Mouse (Mus musculus) heart, adult 8-10 months (tissue): ENCODE measurements around the gene Cadps. TPM values are rescaled to one million over a fixed set of nuclear protein-coding genes. Genes with fewer than 3 reads are reported as not detected.

Experiments used
- DNase-seq: peaks from one replicate; pipeline ENCODE4 v3.0.0; 2022; ENCODE audit warnings: low spot score
- total RNA-seq, 4 experiments: library from RNA; stranded (reverse); gene quantifications; 2 replicates each; pipeline ENCODE4 v1.2.4; 2022

The Cadps gene
- total RNA-seq, result under 1 TPM; 0.06 to 0.17 (median 0.11) TPM

GRCm38 (mm10) chr14:12822491-12823219 is at the start of gene Cadps:
Cadps (minus strand) TSS chr14:12823079.
- DNase-seq, result no peak

GRCm38 (mm10) chr14:12869605-12870004 is 46.7 kb upstream of the Cadps start:
- DNase-seq, result no peak

DNA sequence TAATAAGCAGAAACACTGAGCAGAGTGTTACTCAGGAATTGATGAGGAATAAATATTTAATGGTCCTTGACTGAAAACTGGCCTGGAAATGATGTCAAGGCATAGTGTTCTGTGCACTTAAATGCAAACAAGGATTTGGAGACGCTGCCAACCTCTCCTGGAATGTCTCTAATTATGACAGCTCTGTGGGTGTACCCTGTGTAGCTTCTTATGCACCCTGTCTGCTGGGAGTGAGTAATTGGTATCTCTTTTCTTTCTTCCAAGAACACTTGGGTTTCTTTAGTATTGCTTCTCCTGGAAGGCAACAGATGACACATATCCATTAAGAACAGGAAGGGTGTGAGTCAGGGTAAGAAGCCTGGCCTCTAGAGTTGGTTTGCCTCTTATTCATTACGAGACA is 42.4 kb upstream of the Cadps start:
- no peak for DNase-seq

DNA sequence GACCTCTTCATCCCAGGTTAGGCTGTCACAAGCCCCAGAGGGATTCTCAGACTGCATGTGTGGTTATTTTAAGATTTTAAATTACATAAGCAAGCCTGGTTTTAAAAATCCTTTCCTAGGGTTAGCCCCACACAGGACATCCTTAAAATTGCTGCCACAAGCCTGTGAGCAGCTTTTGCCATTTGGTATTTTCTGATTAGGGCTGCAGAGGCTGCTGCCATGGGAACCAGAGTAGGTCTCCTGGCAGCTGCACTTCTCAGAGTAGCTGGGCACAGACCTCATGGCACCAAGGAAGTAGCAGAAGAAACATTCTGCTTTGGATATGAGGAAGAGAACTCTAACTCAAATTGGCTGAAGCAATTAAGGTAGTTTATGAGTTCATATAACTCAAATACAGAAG is 21.0 kb upstream of the Cadps start:
- DNase-seq, result no peak

DNA sequence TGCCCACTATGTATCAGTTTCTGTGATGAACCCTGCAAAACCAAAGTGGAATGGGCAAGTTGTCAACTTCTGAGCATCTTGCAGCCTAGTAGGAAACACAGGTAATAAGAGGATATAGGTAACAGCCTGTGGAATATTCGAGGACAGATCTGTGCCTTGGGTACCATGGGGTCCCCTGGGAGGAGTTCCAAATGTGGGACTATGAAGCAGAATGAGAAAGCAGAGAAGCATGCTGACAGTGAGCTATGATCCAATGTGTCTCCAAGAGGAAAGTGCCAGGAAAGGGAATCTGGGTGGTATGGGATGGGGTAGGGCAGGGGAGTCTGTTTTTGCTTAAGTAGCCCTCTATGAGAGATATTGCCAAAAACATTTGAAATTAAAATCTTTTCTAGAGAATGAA is 16.6 kb upstream of the Cadps start:
- DNase-seq, result no peak

DNA sequence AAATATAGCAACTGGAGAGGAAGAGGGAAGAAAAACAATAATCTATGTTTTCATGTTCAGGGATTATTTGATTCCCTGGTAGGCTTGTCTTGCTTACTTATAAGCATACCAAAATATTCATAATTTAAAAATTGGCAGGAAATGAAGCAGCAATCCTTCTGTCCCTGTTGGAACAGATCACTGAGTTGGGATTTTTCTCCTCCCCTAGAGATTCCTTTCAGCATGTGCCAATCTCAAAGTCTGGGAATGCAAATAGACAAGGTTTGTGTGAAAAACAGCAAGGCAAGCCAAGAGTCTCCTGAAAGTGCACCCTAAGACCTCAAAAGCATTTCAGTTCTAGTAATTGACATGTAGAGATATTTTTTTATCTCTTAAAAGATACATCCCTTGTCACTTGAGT is 16.1 kb upstream of the Cadps start:
- DNase-seq, result no peak

DNA sequence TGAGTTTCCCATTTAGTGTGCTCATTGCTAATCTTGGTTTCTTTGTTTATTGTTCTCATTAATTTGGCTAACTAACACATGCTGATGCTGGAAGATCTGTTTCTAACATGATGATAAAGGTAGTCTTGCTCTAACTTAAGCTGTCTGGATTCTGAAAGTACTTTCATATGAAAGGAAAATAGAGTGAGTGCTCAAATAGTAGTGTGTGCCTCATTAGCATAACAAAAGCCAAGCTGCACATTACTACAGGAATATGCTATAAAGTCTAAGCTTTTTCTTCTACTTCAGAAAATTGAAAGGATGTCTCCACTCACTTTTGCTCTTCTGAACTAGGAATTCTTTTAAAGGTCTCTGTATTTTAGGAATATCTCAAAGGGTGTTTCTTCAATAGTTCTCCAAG is 15.4 kb upstream of the Cadps start:
- DNase-seq, result no peak

GRCm38 (mm10) chr14:12837902-12838301 is 15.0 kb upstream of the Cadps start:
- DNase-seq, result no peak

GRCm38 (mm10) chr14:12823781-12824180 is 902 bp upstream of the Cadps start:
- no peak for DNase-seq

DNA sequence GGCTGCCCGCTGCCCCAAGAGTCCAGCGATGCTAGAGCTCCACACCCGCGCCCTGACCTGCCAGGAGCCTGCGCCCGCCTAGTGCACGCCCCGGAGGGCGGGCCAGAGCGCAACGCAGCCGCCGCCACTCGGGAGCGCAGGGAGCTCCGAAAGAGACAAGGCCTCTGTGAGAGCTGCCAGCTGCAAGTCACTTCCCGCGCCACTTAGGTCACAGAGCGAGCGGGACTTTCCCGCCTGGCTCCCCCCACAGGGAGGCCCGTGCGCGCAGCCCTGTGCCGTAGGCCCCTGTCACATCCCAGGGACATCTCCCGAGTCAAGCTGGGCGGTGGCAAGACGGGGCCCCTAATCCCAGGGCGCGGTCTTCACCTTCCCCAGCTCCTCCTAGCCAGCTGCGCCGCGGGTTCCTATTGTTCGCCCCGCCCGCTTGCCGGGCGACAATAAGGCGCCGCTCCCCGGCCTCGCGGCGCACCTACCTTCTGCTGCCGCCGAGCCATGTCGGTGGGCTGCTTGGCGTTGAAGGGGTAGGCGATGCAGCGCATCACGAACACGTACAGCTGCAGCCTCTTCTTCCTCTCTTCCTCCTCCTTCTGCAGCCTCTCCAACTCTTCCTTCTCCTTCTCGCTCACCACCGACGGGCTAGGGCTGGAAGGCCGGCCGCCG is 918 bp downstream of the Cadps start:
- peak; percentile 3 for DNase-seq

- no peak for DNase-seq
These were observed 1.6 kb downstream of the Cadps start for GRCm38 (mm10) chr14:12821156-12821813.

GRCm38 (mm10) chr14:12820149-12820548 is 2.7 kb downstream of the Cadps start:
- DNase-seq, result no peak

DNA sequence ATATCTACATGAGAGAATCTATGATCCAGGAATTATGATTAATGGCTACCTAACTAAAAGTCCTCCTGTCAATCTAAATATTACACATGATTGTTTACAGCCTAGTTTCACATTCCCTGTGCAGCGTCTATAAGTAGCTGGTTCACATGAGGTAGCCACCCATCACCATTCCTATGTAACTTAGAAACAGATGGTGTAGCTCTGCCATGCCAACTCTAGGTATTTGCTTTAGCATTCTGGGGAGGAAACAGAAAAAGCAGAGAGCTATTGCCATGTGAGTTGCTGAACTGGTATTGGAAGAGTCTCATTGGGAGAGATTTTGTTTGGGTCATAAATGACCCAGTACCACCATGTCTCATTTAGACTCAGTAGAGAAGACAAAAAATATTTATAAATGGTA is 4.4 kb downstream of the Cadps start:
- DNase-seq, result no peak

DNA sequence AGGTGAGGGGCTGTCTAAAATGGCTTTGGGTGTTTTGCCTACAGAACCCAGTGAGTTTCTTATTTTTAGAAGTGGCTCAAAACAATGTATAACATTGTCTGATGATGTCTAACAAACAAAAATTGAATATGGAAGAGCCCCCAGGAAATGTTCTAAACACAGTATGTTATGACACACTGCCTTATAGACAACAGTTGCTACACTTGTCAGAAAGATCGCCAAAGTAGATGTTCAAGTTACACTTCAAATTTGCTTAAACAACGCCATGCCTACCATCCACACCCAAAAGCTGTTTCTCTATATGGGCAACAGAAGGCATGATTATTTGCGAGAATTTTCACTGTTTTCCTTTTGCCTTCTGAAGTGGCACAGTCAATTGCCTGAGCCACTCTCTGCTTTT is 10.8 kb downstream of the Cadps start:
- DNase-seq, result no peak

- DNase-seq, result peak; percentile 4
These were observed 19.9 kb downstream of the Cadps start for GRCm38 (mm10) chr14:12802995-12803394.

DNA sequence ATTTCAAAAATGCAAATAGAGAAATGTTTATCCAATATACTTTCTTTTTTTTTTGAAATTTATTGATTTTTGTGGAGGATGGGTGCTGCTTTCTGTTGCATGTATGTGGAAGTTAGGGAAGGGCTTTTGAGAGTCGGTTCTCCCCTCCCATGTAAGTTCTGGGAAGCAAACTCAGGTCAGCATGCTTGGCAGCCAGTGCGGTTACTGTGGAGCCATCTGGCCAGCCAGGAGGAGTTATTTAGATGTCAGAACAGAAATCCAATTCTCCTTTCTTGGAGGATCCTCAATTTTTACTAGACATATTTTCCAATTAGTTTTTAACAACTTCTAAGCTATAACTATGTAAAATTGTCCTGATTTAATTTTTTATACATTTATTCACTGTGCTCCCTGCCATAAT is 21.8 kb downstream of the Cadps start:
- DNase-seq, result no peak

DNA sequence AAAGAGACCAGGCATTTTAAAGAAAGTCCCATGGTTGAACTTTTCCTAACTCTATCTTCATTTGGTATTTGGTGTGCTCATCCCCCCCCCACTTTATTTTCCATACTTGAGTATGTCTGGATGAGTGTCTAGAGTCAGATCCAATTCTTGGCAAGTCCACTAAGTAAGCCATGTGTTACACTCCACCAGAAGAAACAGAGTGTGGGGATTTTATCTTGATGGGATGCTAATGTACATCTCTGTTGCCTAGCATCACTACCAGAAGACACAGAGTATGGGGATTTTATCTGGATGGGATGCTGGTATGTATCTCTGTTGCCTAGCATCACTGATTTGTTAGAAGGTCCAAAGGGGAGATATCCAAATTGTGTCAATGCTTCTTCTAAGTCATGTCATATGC is 24.0 kb downstream of the Cadps start:
- DNase-seq, result no peak

GRCm38 (mm10) chr14:12784296-12784695 is 38.6 kb downstream of the Cadps start:
- DNase-seq, result no peak

DNA sequence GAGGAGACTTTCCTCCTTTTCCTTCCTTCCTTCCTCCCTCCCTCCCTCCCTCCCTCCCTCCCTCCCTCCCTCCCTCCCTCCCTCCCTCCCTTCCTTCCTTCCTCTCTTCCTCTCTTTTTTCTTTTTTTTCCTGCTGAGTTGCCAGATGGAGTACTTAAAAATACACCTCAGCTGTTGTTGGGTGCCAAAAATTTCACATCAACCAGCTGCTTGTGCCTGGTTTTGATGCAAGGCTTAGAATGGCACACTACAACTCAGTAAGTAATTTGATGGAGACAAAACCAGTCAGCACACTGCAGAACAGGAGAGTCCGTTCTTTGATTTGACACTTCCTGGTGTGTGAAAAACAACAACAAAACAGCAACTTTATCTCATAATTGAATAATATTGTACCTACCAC is 42.9 kb downstream of the Cadps start:
- no peak for DNase-seq

GRCm38 (mm10) chr14:12777990-12778389 is 44.9 kb downstream of the Cadps start:
- DNase-seq, result no peak

GRCm38 (mm10) chr14:12768870-12769269 is 54.0 kb downstream of the Cadps start:
- DNase-seq, result no peak

DNA sequence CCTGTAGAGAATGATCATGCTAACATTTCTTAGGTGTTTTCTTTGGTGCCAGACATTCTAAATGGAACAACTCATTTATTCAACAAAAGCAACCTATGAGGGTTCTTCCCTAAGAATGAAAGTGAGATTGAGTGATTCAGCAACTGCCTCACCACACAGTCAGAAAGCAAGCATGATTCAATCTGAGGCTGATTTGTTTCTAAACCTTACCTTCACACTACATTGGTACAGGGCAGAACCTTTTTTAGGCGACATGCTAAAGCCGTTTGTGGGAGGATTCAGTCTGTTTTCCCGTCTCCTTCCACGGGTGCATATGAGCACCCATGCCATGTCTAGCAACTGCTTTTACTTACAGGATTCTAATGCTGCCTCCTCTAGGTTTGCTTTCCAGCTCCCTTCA is 69.6 kb downstream of the Cadps start:
- DNase-seq, result no peak

DNA sequence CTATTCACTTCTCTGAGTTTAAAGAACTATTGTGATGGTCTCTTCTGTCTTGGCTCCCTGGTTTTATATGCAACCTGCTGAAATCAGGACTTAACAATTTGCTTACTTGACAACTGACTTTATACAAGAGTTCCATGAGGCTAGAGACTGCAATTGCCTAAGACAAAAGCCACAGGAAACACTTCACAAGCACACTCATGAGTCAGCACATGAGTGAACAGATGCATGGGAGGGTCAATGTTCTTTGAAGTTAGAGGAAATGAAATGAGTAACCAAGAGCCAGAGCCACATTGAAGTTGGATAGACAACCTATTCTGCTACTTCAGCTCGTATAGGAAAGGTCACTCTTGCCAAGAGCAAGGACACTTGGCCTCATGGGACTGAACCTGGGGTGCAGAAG is 71.1 kb downstream of the Cadps start:
- no peak for DNase-seq
